Mouse (Mus musculus): ENCODE measurements around the gene Osbpl9.

Gene Osbpl9

DNA sequence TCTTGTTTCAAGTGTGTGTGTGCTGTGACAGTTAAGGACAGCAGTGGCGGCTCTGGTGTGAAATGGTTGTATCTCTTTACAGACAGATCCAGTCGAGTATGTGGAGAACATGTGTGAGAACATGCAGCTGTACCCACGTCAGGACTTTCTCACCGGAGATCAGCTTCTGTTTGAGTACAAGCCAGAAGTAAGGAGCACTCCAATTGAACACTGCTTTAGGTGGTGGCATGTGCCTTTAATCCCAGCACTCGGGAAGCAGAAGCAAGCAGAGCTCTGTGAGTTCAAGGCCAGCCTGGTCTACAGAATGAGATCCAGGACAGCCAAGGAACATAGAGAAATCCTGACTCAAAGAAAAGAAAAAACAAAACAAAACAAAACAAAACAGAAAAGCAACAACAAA, 158.8 kb downstream of the Osbpl9 start:
- no peak for DNase-seq (ENCODE audit: low read depth, low spot score)

DNA sequence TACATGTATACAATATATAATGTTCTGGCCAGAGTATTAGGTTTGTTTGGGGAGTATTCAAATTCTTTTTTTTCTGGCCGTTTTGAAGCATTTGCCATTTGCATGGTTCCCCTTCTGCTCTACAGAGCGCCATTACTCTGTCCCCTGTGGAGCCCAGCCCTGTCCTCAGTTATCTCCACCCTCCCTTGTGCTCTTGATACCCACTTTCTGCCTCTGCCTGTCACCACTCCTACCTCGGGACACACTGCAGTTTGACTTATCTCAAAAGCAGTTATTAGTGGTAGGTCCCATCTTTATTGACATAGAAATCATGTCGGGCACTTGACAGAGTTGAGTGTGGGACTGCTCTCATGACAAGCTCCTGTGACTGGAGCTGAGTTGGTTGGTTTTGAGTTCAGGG, 159.3 kb downstream of the Osbpl9 start:
- no peak for DNase-seq (ENCODE audit: low read depth, low spot score)

DNA sequence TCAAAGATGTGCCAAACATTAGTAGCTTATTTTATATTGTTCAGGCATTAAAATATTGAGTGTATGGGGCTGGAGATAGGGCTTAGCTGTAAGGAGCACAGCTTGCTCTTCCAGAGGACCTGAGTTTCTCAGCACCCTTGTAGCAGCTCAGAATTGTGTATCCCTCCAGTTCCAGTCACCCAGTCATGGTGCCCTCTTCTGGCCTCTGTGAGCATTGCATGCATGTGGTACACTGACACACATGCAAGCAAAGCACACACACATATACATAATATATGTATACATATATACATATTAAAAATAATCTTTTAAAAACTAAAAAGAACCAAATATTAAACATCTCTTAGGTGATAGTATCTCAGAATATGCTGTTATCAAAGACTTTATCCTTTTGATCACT, 165.7 kb downstream of the Osbpl9 start:
- DNase-seq (ENCODE audit: low read depth, low spot score): peak; percentile 77

DNA sequence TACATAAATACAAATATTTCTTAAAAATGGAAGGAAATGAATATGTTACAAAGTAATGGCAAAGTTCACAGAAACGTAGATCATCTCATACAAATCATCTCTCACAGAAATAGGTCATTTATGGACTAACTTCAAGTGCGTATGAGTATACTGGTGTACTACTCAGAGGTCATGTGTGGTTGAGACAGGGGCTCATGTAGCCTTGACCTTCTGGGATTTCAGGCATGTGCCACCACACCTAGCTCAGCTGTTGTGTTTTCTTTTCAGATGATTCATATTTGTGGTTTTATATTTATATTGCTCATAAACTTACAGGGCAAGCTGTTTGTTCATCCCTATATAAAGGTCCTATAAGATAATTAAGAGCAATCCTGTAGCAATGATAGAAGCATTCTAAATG, 171.8 kb downstream of the Osbpl9 start:
- no peak for DNase-seq (ENCODE audit: low read depth, low spot score)

- DNase-seq (ENCODE audit: low read depth, low spot score): no peak
Measured at GRCm38 (mm10) chr4:109029857-109030256, 172.2 kb downstream of the Osbpl9 start.

GRCm38 (mm10) chr4:109026543-109026942, 175.5 kb downstream of the Osbpl9 start:
- peak; percentile 82 for DNase-seq (ENCODE audit: low read depth, low spot score)

DNA sequence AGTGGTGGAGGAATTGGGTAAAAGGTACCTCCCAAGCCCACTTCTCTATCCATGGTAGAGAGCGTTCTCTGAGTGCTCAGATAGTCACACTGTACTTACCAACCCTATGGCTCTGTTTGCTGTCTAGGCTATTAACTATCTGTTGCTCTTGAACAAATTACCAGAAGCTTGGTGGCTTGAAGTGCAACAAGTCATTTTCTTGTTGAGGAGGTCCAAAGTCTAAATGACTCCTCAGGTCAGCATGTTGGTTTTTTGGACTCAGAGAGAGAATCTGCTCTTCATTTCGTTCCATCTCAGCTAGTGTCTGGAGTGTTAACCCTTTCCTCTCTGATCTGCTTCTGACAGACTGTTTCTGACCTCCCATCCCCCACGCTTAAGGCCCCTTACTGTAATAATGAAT, 177.0 kb downstream of the Osbpl9 start:
- DNase-seq (ENCODE audit: low read depth, low spot score): no peak

GRCm38 (mm10) chr4:109021976-109022375, 180.1 kb downstream of the Osbpl9 start:
- DNase-seq (ENCODE audit: low read depth, low spot score): no peak

GRCm38 (mm10) chr4:109019301-109019700, 182.8 kb downstream of the Osbpl9 start:
- DNase-seq (ENCODE audit: low read depth, low spot score): no peak

DNA sequence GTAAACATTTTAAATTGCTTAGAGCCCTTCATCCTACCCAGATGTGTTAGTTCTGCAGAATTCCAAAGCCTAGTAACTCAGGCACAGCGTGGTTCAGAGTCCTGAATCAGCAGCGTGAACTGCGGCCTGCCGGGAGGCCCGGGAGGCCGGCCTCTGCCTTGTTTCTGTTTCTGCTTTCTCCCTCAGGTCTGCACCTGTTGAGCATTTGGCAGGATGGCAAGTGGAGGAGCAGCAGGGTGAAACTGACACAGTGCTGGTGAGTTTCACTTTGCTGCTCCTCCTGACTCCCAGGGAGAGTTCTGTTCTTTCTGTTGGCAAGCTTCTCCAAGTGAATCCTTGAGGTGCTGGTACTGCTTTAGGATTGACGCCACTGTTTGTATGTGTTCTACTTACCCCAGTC, 184.6 kb downstream of the Osbpl9 start:
- DNase-seq (ENCODE audit: low read depth, low spot score): no peak

- no peak for DNase-seq (ENCODE audit: low read depth, low spot score)
Measured at GRCm38 (mm10) chr4:109014091-109014490, 188.0 kb downstream of the Osbpl9 start.

All from ES-CJ7 (cell line).